11 mouse cellular contexts compared by ENCODE assay signal in genomic region chr6:38160556-38160955, GRCm38 (mm10). TPM values are rescaled to one million over a fixed set of nuclear protein-coding genes. Genes with fewer than 3 reads are reported as not detected.
A peak's percentile ranks its signal among the peaks of the same experiment; 100 is the strongest.
DNase-seq lines count a peak whose midpoint lies in the region; ATAC-seq lines count a peak whose summit lies in the region.
"Had no signal": no experiment of that assay in that cellular context is flagged by ENCODE, and none has a peak within 500 bp of the region (broad histone marks: within the 10 kb centered on the region; RNA-seq: fewer than 3 reads in every experiment).

No protein-coding gene starts in this region.

- no peak for DNase-seq in midbrain, embryonic 10.5 days (ENCODE audit: low spot score)
- DNase-seq in midbrain, embryonic 11.5 days (ENCODE audit: low spot score, missing footprints), result no peak
- DNase-seq in spleen, adult 18-20 months, result no peak
- DNase-seq in testis, postnatal 10 days (ENCODE audit: low spot score), result no peak

- no peak overlapping the region for H3K4me2 ChIP-seq in midbrain, embryonic 11.5 days
- H3K4me2 ChIP-seq in forebrain, embryonic 13.5 days, result no peak overlapping the region
- H3K4me2 ChIP-seq in hindbrain, embryonic 16.5 days (ENCODE audit: low read length), result no peak overlapping the region
- H3K4me2 ChIP-seq in neural tube, embryonic 13.5 days, result no peak overlapping the region
- H3K4me2 ChIP-seq: liver, embryonic 15.5 days had no signal

- H3K4me3 ChIP-seq in midbrain, embryonic 10.5 days, result no peak overlapping the region
- H3K4me3 ChIP-seq in midbrain, embryonic 11.5 days (ENCODE audit: low read depth, low read length), result no peak overlapping the region
- H3K4me3 ChIP-seq in forebrain, embryonic 13.5 days, result no peak overlapping the region
- no peak overlapping the region for H3K4me3 ChIP-seq in hindbrain, embryonic 16.5 days (ENCODE audit: low read length)
- no peak overlapping the region for H3K4me3 ChIP-seq in neural tube, embryonic 13.5 days
- H3K4me3 ChIP-seq: left cerebral cortex, adult 2 months; liver, embryonic 15.5 days; megakaryocyte, embryonic 14.5 days had no signal

- H3K36me3 ChIP-seq in midbrain, embryonic 10.5 days, result peaks cover 48% of the 10 kb centered on the region
- no peaks in the 10 kb centered on the region for H3K36me3 ChIP-seq in midbrain, embryonic 11.5 days (ENCODE audit: control insufficient read depth, insufficient read depth, low read length)
- peaks cover 44% of the 10 kb centered on the region for H3K36me3 ChIP-seq in forebrain, embryonic 13.5 days (ENCODE audit: poor library complexity, severe bottlenecking)
- peaks cover 14% of the 10 kb centered on the region; the same call in 1 of the 2 replicates for H3K36me3 ChIP-seq in hindbrain, embryonic 16.5 days (ENCODE audit: control insufficient read depth, insufficient read depth, low read length)
- H3K36me3 ChIP-seq in neural tube, embryonic 13.5 days, result peaks cover 40% of the 10 kb centered on the region
- H3K36me3 ChIP-seq: liver, embryonic 15.5 days had no signal

- no peaks in the 10 kb centered on the region for H3K27me3 ChIP-seq in midbrain, embryonic 10.5 days (ENCODE audit: low read depth, poor library complexity, severe bottlenecking)
- no peaks in the 10 kb centered on the region for H3K27me3 ChIP-seq in midbrain, embryonic 11.5 days (ENCODE audit: control insufficient read depth, insufficient read depth, low read length)
- H3K27me3 ChIP-seq in forebrain, embryonic 13.5 days, result no peaks in the 10 kb centered on the region
- no peaks in the 10 kb centered on the region for H3K27me3 ChIP-seq in hindbrain, embryonic 16.5 days (replicated peaks; ENCODE audit: control insufficient read depth, insufficient read depth, low read length)
- no peaks in the 10 kb centered on the region for H3K27me3 ChIP-seq in neural tube, embryonic 13.5 days
- H3K27me3 ChIP-seq: liver, embryonic 15.5 days had no signal

- peak overlapping the region; percentile 65; the same call in 1 of the 2 replicates for H3K27ac ChIP-seq in midbrain, embryonic 10.5 days (replicated peaks)
- no peak overlapping the region for H3K27ac ChIP-seq in midbrain, embryonic 11.5 days (ENCODE audit: low read depth, low read length)
- peak overlapping the region; percentile 75 for H3K27ac ChIP-seq in forebrain, embryonic 13.5 days
- peak overlapping the region; percentile 70 for H3K27ac ChIP-seq in hindbrain, embryonic 16.5 days (ENCODE audit: low read depth, low read length)
- H3K27ac ChIP-seq in neural tube, embryonic 13.5 days (replicated peaks), result peak overlapping the region; percentile 83
- H3K27ac ChIP-seq: left cerebral cortex, adult 2 months; liver, embryonic 15.5 days had no signal

- WGBS in midbrain, embryonic 10.5 days, result 69% methylated on average over 2 of the region's 2 CpGs
- WGBS in midbrain, embryonic 11.5 days, result 90% methylated on average over 2 of the region's 2 CpGs
- WGBS in forebrain, embryonic 13.5 days, result 71% methylated on average over 2 of the region's 2 CpGs
- WGBS in hindbrain, embryonic 16.5 days, result 64% methylated on average over 2 of the region's 2 CpGs
- WGBS in neural tube, embryonic 13.5 days, result 58% methylated on average over 2 of the region's 2 CpGs

- H3K4me1 ChIP-seq in midbrain, embryonic 10.5 days, result peaks cover 38% of the 10 kb centered on the region
- H3K4me1 ChIP-seq in midbrain, embryonic 11.5 days (ENCODE audit: control insufficient read depth, insufficient read depth, low read length), result peaks cover 14% of the 10 kb centered on the region
- peaks cover 20% of the 10 kb centered on the region for H3K4me1 ChIP-seq in forebrain, embryonic 13.5 days
- peaks cover 6% of the 10 kb centered on the region for H3K4me1 ChIP-seq in hindbrain, embryonic 16.5 days (ENCODE audit: control insufficient read depth, insufficient read depth, low read depth, low read length)
- peaks cover 53% of the 10 kb centered on the region for H3K4me1 ChIP-seq in neural tube, embryonic 13.5 days (replicated peaks)
- H3K4me1 ChIP-seq: liver, embryonic 15.5 days had no signal

- no peak for ATAC-seq in midbrain, embryonic 11.5 days (ENCODE audit: low FRiP score)
- peak; percentile 20; the same call in 1 of the 2 replicates for ATAC-seq in forebrain, embryonic 13.5 days
- ATAC-seq in hindbrain, embryonic 16.5 days, result 0 out of 2 replicates have a peak, but pooled peaks have one; percentile 12
- ATAC-seq in neural tube, embryonic 13.5 days (ENCODE audit: low read depth), result peak; percentile 15; the same call in 1 of the 2 replicates

- no peak overlapping the region for H3K9ac ChIP-seq in midbrain, embryonic 11.5 days (ENCODE audit: low read length)
- no peak overlapping the region for H3K9ac ChIP-seq in forebrain, embryonic 13.5 days
- no peak overlapping the region for H3K9ac ChIP-seq in hindbrain, embryonic 16.5 days (ENCODE audit: low read depth, low read length)
- no peak overlapping the region for H3K9ac ChIP-seq in neural tube, embryonic 13.5 days
- H3K9ac ChIP-seq: liver, embryonic 15.5 days had no signal

- H3K9me3 ChIP-seq in midbrain, embryonic 10.5 days (replicated peaks), result no peaks in the 10 kb centered on the region
- no peaks in the 10 kb centered on the region for H3K9me3 ChIP-seq in midbrain, embryonic 11.5 days (ENCODE audit: control insufficient read depth, low read length)
- no peaks in the 10 kb centered on the region for H3K9me3 ChIP-seq in forebrain, embryonic 13.5 days (replicated peaks)
- no peaks in the 10 kb centered on the region for H3K9me3 ChIP-seq in hindbrain, embryonic 16.5 days (ENCODE audit: control insufficient read depth, low read length)
- no peaks in the 10 kb centered on the region for H3K9me3 ChIP-seq in neural tube, embryonic 13.5 days
- H3K9me3 ChIP-seq: liver, embryonic 15.5 days had no signal

RNA-seq across cellular contexts. Expression of gene Atp6v0a4, which starts 36.2 kb away (rescaled TPM):
- not detected in 2 replicates for polyA plus RNA-seq in midbrain, embryonic 10.5 days (2016; fragmentation: Nextera tagmentation; extraction: Ambion mirVana)
- polyA plus RNA-seq in midbrain, embryonic 11.5 days (2014; fragmentation: Nextera tagmentation; extraction: Ambion mirVana), result not detected in 2 replicates
- 0.15 TPM in 1 of 2 replicates, not detected in the other for polyA plus RNA-seq in forebrain, embryonic 13.5 days (2015; fragmentation: Nextera tagmentation; extraction: Ambion mirVana)
- 0.35 and 0.38 TPM in 2 replicates for polyA plus RNA-seq in hindbrain, embryonic 16.5 days (2015; fragmentation: Nextera tagmentation; extraction: Ambion mirVana)
- polyA plus RNA-seq in neural tube, embryonic 13.5 days (2015; fragmentation: Nextera tagmentation; extraction: Ambion mirVana), result 0.29 and 0.31 TPM in 2 replicates

RNA-seq across cellular contexts. Expression of gene Tmem213, which starts 51.5 kb away (rescaled TPM):
- not detected in 2 replicates for polyA plus RNA-seq in midbrain, embryonic 10.5 days (2016; fragmentation: Nextera tagmentation; extraction: Ambion mirVana)
- not detected in 2 replicates for polyA plus RNA-seq in midbrain, embryonic 11.5 days (2014; fragmentation: Nextera tagmentation; extraction: Ambion mirVana)
- polyA plus RNA-seq in forebrain, embryonic 13.5 days (2015; fragmentation: Nextera tagmentation; extraction: Ambion mirVana), result not detected in 2 replicates
- not detected in 2 replicates for polyA plus RNA-seq in hindbrain, embryonic 16.5 days (2015; fragmentation: Nextera tagmentation; extraction: Ambion mirVana)
- not detected in 2 replicates for polyA plus RNA-seq in neural tube, embryonic 13.5 days (2015; fragmentation: Nextera tagmentation; extraction: Ambion mirVana)
- polyA plus RNA-seq: frontal cortex, adult 2 months; liver, embryonic 15.5 days had no signal
